Mouse (Mus musculus) A20 (cell line): ENCODE measurements around the gene 4930503E14Rik.
"Not testable (repeated sequence)": the region's sequence is repeated elsewhere in the genome, so short reads cannot be mapped to it uniquely, and the experiment has no call there.

Experiments used
- DNase-seq: peaks from one replicate; pipeline ENCODE4 v3.0.0-alpha.2; 2011; ENCODE audit warnings: low read depth, low spot score

The 4930503E14Rik gene

DNA sequence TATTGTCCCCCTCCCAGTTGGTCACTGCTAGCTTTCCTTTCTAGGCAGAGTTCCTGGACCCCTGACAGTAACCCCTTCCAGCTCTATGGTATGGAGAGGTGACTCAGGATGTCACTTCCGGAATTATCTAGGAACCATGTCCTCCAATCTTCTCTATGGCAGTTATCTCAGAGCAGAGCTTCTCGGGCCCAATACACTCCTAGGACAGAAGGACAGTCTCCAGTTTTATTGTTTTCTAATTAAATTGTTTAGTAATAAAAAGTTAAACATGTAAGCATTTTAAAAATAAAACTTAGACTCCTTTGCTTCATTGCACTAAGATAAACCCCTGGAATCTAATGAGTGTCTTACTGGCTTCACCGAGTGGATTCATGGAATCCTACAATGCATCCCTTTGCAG is at the start of gene 4930503E14Rik:
TSS of gene 4930503E14Rik (minus strand) at position 101 of the 400 bp plus-strand sequence.
- not testable (repeated sequence) for DNase-seq

DNA sequence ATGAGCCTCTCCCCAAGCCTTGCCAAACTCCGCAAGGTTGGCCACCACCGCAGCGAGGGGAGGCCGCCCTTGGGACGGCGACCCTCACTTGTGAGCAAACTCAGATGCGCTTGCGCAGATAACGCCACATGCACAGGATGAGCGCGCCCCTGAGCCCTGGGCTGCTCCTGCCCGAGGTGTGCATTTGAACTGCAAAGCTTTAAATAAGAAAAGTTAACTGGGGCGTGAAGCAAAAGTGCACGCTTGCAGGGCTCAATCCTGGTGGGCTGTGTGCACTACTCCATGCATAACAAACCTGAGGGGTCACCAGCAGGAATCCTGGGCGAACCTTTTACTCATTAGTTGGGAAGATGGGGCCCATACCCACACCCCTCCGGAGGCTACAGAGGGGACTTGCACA is 35.0 kb upstream of the 4930503E14Rik start:
- no peak for DNase-seq

DNA sequence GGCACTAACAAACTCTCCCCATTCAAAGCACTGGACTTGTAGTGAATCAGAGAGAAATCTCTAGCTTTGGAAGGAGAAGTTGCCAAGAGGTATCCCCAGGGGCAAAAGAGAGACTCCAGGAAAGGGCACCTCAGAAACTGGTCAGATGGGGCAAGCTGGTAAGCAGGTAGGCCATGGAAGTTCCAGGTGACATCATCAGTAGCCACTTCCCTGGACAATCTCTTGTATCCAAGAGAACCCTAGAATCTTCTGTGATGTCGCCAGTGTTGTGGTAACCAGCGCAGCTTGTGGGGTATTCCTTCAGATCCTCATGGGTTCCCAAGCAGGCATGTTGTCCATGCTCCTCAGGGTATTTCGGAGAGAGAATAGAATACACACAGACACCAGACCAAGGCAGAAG is 15.7 kb downstream of the 4930503E14Rik start, which contains the start of gene Gm8212:
TSS of gene Gm8212 (plus strand) at position 301 of the 400 bp plus-strand sequence.
- not testable (repeated sequence) for DNase-seq

DNA sequence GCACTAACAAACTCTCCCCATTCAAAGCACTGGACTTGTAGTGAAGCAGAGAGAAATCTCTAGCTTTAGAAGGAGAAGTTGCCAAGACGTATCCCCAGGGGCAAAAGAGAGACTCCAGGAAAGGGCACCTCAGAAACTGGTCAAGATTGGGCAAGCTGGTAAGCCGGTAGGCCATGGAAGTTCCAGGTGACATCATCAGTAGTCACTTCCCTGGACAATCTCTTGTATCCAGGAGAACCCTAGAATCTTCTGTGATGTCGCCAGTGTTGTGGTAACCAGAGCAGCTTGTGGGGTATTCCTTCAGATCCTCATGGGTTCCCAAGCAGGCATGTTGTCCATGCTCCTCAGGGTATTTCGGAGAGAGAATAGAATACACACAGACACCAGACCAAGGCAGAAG is 89.5 kb downstream of the 4930503E14Rik start, which contains the start of gene Gm3327:
TSS of gene Gm3327 (plus strand) at position 301 of the 400 bp plus-strand sequence.
- DNase-seq: not testable (repeated sequence)
